Mouse (Mus musculus): ENCODE measurements around the gene Pan3. TPM values are rescaled to one million over a fixed set of nuclear protein-coding genes. Genes with fewer than 3 reads are reported as not detected.

Gene Pan3
- total RNA-seq (2012; rRNA removed): 57.3 and 61.8 TPM in 2 replicates

DNA sequence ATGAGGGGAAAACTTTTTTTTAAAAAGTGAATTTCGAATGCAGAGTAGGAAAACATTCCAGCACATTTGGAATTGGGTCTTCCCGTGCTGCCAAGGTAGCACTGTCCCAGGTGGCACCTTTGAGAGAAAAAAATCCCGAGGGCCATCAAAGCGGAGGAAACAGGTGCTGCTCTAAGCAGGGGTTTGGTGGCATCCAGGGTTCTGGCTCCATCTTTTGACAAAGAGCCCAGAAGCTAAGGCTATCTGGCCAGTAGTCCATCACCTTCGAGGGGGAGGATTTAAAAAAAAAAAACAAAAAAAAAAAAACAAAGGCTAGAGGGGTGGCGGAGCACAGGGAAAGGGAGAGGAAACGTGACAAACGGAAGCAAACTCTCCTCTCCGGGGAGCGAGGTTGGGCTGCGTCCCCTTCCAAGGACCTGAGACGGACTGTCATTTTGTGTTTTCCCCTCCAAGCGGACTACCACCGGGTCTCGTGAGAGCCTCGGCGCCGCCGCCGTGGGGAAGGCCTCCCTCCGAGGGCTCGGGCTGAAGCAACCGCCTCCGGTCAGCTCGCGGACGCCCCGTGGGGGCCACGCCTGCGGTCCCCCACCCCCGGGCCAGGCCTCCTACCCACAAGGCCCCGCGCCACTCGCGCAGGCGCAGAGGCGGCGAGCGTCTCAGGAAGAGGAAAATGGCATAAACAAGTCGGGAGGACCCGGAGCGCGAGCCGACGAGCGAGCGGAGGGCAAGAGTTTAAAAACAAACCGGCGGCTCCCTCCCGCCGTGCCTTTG, at the start of gene Pan3:
TSS of gene Pan3 (plus strand) at position 627 of the 771 bp plus-strand sequence.
- in situ Hi-C loops (cut with MboI; ENCODE audit: low sequenced_read_pairs in 2 of 2, unreplicated experiment in 2 of 2): no loop called here

GRCm38 (mm10) chr5:147381396-147381795, 48.6 kb upstream of the Pan3 start:
- H3K36me3 ChIP-seq (ENCODE audit: control insufficient read depth, insufficient read depth, low read length, poor library complexity, severe bottlenecking): no peaks in the 10 kb centered on the region
- no peak overlapping the region for H3K27ac ChIP-seq (ENCODE audit: insufficient read depth, low read depth, low read length, poor library complexity, severe bottlenecking)
- in situ Hi-C loops (cut with MboI; ENCODE audit: low sequenced_read_pairs in 2 of 2, unreplicated experiment in 2 of 2): no loop called here
- DNase-seq (ENCODE audit: low read depth, low spot score): peak; percentile 33
- no peaks in the 10 kb centered on the region for H3K9me3 ChIP-seq (ENCODE audit: control insufficient read depth, insufficient read depth, low read depth, low read length)
- TF ChIP-seq HCFC1 (IDR thresholded peaks at IDR 0.05; ENCODE audit: borderline replicate concordance, insufficient read depth, low read length): no peak
- TF ChIP-seq CHD2 (IDR thresholded peaks at IDR 0.05; ENCODE audit: low read depth, low read length): no peak
- no peak for TF ChIP-seq ZC3H11A (IDR thresholded peaks at IDR 0.05; ENCODE audit: borderline replicate concordance, low read depth, low read length)
- peak overlapping the region in 1 of 2 experiments; percentile 33; a peak in 1 of 4 replicates for H3K4me3 ChIP-seq (ENCODE audit: insufficient read depth in 1 of 2, low read depth in 1 of 2, low read length in 2 of 2, poor library complexity in 1 of 2, severe bottlenecking in 1 of 2)
- no peaks in the 10 kb centered on the region for H3K4me1 ChIP-seq (ENCODE audit: control insufficient read depth in 2 of 2, insufficient read depth in 2 of 2, low read length in 2 of 2, poor library complexity in 1 of 2)
- no peak overlapping the region; the same call in 1 of the 2 replicates for H3K9ac ChIP-seq (ENCODE audit: insufficient read depth, low read depth, low read length, poor library complexity, severe bottlenecking)

More for the DNA sequence above, at the start of gene Pan3:
- Histone ChIP-seq H3K4me1 (ENCODE audit: control insufficient read depth in 2 of 2, insufficient read depth in 2 of 2, low read length in 2 of 2, poor library complexity in 1 of 2) (peaks cover 0 to 8% of the 10 kb centered on the region in 2 experiments; a peak in 2 of 4 replicates), H3K9ac (ENCODE audit: insufficient read depth, low read depth, low read length, poor library complexity, severe bottlenecking) (peak within 1 kb of the TSS; percentile 95), H3K4me3 (ENCODE audit: insufficient read depth in 1 of 2, low read depth in 1 of 2, low read length in 2 of 2, poor library complexity in 1 of 2, severe bottlenecking in 1 of 2) (peak within 1 kb of the TSS; percentile 90), H3K9me3 (ENCODE audit: control insufficient read depth, insufficient read depth, low read depth, low read length) (no peaks in the 10 kb centered on the region), H3K36me3 (ENCODE audit: control insufficient read depth, insufficient read depth, low read length, poor library complexity, severe bottlenecking) (peaks cover 2% of the 10 kb centered on the region; the same call in 1 of the 2 replicates), H3K27ac (ENCODE audit: insufficient read depth, low read depth, low read length, poor library complexity, severe bottlenecking) (peak within 1 kb of the TSS; percentile 94)
- TF ChIP-seq CHD2 (IDR thresholded peaks at IDR 0.05; ENCODE audit: low read depth, low read length): no peak
- peak; percentile 66; the same call in 1 of the 2 replicates for TF ChIP-seq HCFC1 (IDR thresholded peaks at IDR 0.05; ENCODE audit: borderline replicate concordance, insufficient read depth, low read length)
- no peak for TF ChIP-seq ZC3H11A (IDR thresholded peaks at IDR 0.05; ENCODE audit: borderline replicate concordance, low read depth, low read length)
- peak; percentile 89 for TF ChIP-seq ZNF384 (IDR thresholded peaks at IDR 0.05; ENCODE audit: low read depth, low read length)
- peak; percentile 87 for DNase-seq (ENCODE audit: low read depth, low spot score)

GRCm38 (mm10) chr5:147386865-147387264, 43.1 kb upstream of the Pan3 start:
- Histone ChIP-seq H3K27ac (ENCODE audit: insufficient read depth, low read depth, low read length, poor library complexity, severe bottlenecking) (no peak overlapping the region), H3K9me3 (ENCODE audit: control insufficient read depth, insufficient read depth, low read depth, low read length) (no peaks in the 10 kb centered on the region), H3K4me1 (ENCODE audit: control insufficient read depth in 2 of 2, insufficient read depth in 2 of 2, low read length in 2 of 2, poor library complexity in 1 of 2) (no peaks in the 10 kb centered on the region), H3K4me3 (ENCODE audit: insufficient read depth in 1 of 2, low read depth in 1 of 2, low read length in 2 of 2, poor library complexity in 1 of 2, severe bottlenecking in 1 of 2) (no peak overlapping the region), H3K36me3 (ENCODE audit: control insufficient read depth, insufficient read depth, low read length, poor library complexity, severe bottlenecking) (no peaks in the 10 kb centered on the region), H3K9ac (ENCODE audit: insufficient read depth, low read depth, low read length, poor library complexity, severe bottlenecking) (no peak overlapping the region)
- DNase-seq (ENCODE audit: low read depth, low spot score): no peak
- TF ChIP-seq ZC3H11A (IDR thresholded peaks at IDR 0.05; ENCODE audit: borderline replicate concordance, low read depth, low read length) (no peak), ZNF384 (IDR thresholded peaks at IDR 0.05; ENCODE audit: low read depth, low read length) (no peak), HCFC1 (IDR thresholded peaks at IDR 0.05; ENCODE audit: borderline replicate concordance, insufficient read depth, low read length) (no peak), CHD2 (IDR thresholded peaks at IDR 0.05; ENCODE audit: low read depth, low read length) (no peak), MAFK (IDR thresholded peaks at IDR 0.05; ENCODE audit: insufficient read depth, low read depth, low read length) (no peak)
- in situ Hi-C loops (cut with MboI; ENCODE audit: low sequenced_read_pairs in 2 of 2, unreplicated experiment in 2 of 2): no loop called here

- H3K9me3 ChIP-seq (ENCODE audit: control insufficient read depth, insufficient read depth, low read depth, low read length): no peaks in the 10 kb centered on the region
- H3K4me3 ChIP-seq (ENCODE audit: insufficient read depth in 1 of 2, low read depth in 1 of 2, low read length in 2 of 2, poor library complexity in 1 of 2, severe bottlenecking in 1 of 2): no peak overlapping the region
- TF ChIP-seq ZC3H11A (IDR thresholded peaks at IDR 0.05; ENCODE audit: borderline replicate concordance, low read depth, low read length): no peak
- no peak for TF ChIP-seq CHD2 (IDR thresholded peaks at IDR 0.05; ENCODE audit: low read depth, low read length)
- no peak for TF ChIP-seq ZNF384 (IDR thresholded peaks at IDR 0.05; ENCODE audit: low read depth, low read length)
- no peak for TF ChIP-seq HCFC1 (IDR thresholded peaks at IDR 0.05; ENCODE audit: borderline replicate concordance, insufficient read depth, low read length)
- no peak for TF ChIP-seq MAFK (IDR thresholded peaks at IDR 0.05; ENCODE audit: insufficient read depth, low read depth, low read length)
- no peaks in the 10 kb centered on the region for H3K36me3 ChIP-seq (ENCODE audit: control insufficient read depth, insufficient read depth, low read length, poor library complexity, severe bottlenecking)
- no peak overlapping the region for H3K27ac ChIP-seq (ENCODE audit: insufficient read depth, low read depth, low read length, poor library complexity, severe bottlenecking)
- no peak for DNase-seq (ENCODE audit: low read depth, low spot score)
- H3K9ac ChIP-seq (ENCODE audit: insufficient read depth, low read depth, low read length, poor library complexity, severe bottlenecking): no peak overlapping the region
- no peaks in the 10 kb centered on the region for H3K4me1 ChIP-seq (ENCODE audit: control insufficient read depth in 2 of 2, insufficient read depth in 2 of 2, low read length in 2 of 2, poor library complexity in 1 of 2)
- in situ Hi-C loops (cut with MboI; ENCODE audit: low sequenced_read_pairs in 2 of 2, unreplicated experiment in 2 of 2): no loop called here
Measured at GRCm38 (mm10) chr5:147388376-147389008, 41.5 kb upstream of the Pan3 start.
